Mouse (Mus musculus): ENCODE measurements around the gene Rnf217. TPM values are rescaled to one million over a fixed set of nuclear protein-coding genes. Genes with fewer than 3 reads are reported as not detected.

Gene Rnf217
- total and polyA plus RNA-seq, 3 experiments: not detected

GRCm38 (mm10) chr10:31538243-31538642, 70.7 kb downstream of the Rnf217 start:
- H3K27ac ChIP-seq (ENCODE audit: insufficient read depth, low read depth): no peak overlapping the region
- no peak overlapping the region for H3K9ac ChIP-seq (ENCODE audit: insufficient read depth, low read depth)
- no peak overlapping the region for H3K4me3 ChIP-seq (replicated peaks in 1 of 3; ENCODE audit: low read depth in 2 of 3, low read length in 2 of 3, poor library complexity in 1 of 3)
- no peaks in the 10 kb centered on the region for H3K9me3 ChIP-seq (replicated peaks; ENCODE audit: low read length)
- H3K4me1 ChIP-seq (ENCODE audit: control insufficient read depth in 1 of 2, insufficient read depth in 2 of 2): no peaks in the 10 kb centered on the region
- dilution Hi-C loops (cut with MboI; ENCODE audit: extremely low pct_ligation_motif_present, extremely low pct_unique_long_range_greater_than_20kb, low sequenced_read_pairs) (no loop called here), in situ Hi-C loops (cut with MboI; ENCODE audit: low pct_ligation_motif_present, low pct_unique_long_range_greater_than_20kb, low sequenced_read_pairs) (no loop called here)
- no peaks in the 10 kb centered on the region for H3K27me3 ChIP-seq (replicated peaks)
- TF ChIP-seq UBTF (IDR thresholded peaks at IDR 0.05; ENCODE audit: low read depth, low read length) (no peak), ZNF384 (IDR thresholded peaks at IDR 0.05; ENCODE audit: low read depth, low read length) (no peak), ETS1 (conservative IDR thresholded peaks at IDR 0.05; ENCODE audit: low read depth, low read length) (no peak), NELFE (IDR thresholded peaks at IDR 0.05; ENCODE audit: low read depth, low read length) (no peak), CHD2 (IDR thresholded peaks at IDR 0.05; ENCODE audit: low read length) (no peak), HCFC1 (IDR thresholded peaks at IDR 0.05; ENCODE audit: low read depth, low read length) (no peak), CTCF (conservative IDR thresholded peaks at IDR 0.05 in 1 of 2, IDR thresholded peaks at IDR 0.05 in 1 of 2; ENCODE audit: low read depth in 2 of 2, low read length in 2 of 2) (no peak), MAX (IDR thresholded peaks at IDR 0.05; ENCODE audit: low read length) (no peak), SIN3A (IDR thresholded peaks at IDR 0.05; ENCODE audit: low read length) (no peak), TBP (conservative IDR thresholded peaks at IDR 0.05; ENCODE audit: low read depth, low read length) (no peak), USF2 (conservative IDR thresholded peaks at IDR 0.05; ENCODE audit: low read depth, low read length) (no peak), NRF1 (IDR thresholded peaks at IDR 0.05; ENCODE audit: low read depth, low read length) (no peak), POLR2AphosphoS2 (IDR thresholded peaks at IDR 0.05; ENCODE audit: low read depth, low read length) (no peak), MAZ (IDR thresholded peaks at IDR 0.05; ENCODE audit: low read depth, low read length) (no peak), IRF4 (IDR thresholded peaks at IDR 0.05; ENCODE audit: low read depth, low read length) (no peak), E2F4 (IDR thresholded peaks at IDR 0.05; ENCODE audit: insufficient replicate concordance, low read depth, low read length) (no peak), JUND (conservative IDR thresholded peaks at IDR 0.05; ENCODE audit: low read depth, low read length) (no peak), MAFK (IDR thresholded peaks at IDR 0.05; ENCODE audit: insufficient replicate concordance, low read length) (no peak)
- no peaks in the 10 kb centered on the region for H3K36me3 ChIP-seq (replicated peaks in 1 of 2; ENCODE audit: control insufficient read depth in 1 of 2, insufficient read depth in 1 of 2, low read length in 1 of 2)
- no peak for DNase-seq (ENCODE audit: extremely low read depth)
- H3K79me2 ChIP-seq (replicated peaks; ENCODE audit: control insufficient read depth, extremely low read depth, insufficient read depth, poor library complexity, severe bottlenecking): no peaks in the 10 kb centered on the region
- no peak overlapping the region for H3K4me2 ChIP-seq (ENCODE audit: insufficient read depth, low read depth, poor library complexity, severe bottlenecking)

GRCm38 (mm10) chr10:31537213-31537612, 71.8 kb downstream of the Rnf217 start:
- dilution Hi-C loops (cut with MboI; ENCODE audit: extremely low pct_ligation_motif_present, extremely low pct_unique_long_range_greater_than_20kb, low sequenced_read_pairs): no loop called here

More at GRCm38 (mm10) chr10:31537213-31537612, 71.8 kb downstream of the Rnf217 start:
- Histone ChIP-seq H3K27me3 (replicated peaks) (no peaks in the 10 kb centered on the region), H3K4me1 (ENCODE audit: control insufficient read depth in 1 of 2, insufficient read depth in 2 of 2) (no peaks in the 10 kb centered on the region), H3K36me3 (replicated peaks in 1 of 2; ENCODE audit: control insufficient read depth in 1 of 2, insufficient read depth in 1 of 2, low read length in 1 of 2) (no peaks in the 10 kb centered on the region), H3K79me2 (replicated peaks; ENCODE audit: control insufficient read depth, extremely low read depth, insufficient read depth, poor library complexity, severe bottlenecking) (no peaks in the 10 kb centered on the region), H3K4me2 (ENCODE audit: insufficient read depth, low read depth, poor library complexity, severe bottlenecking) (no peak overlapping the region), H3K4me3 (replicated peaks in 1 of 3; ENCODE audit: low read depth in 2 of 3, low read length in 2 of 3, poor library complexity in 1 of 3) (no peak overlapping the region), H3K9ac (ENCODE audit: insufficient read depth, low read depth) (no peak overlapping the region), H3K27ac (ENCODE audit: insufficient read depth, low read depth) (no peak overlapping the region), H3K9me3 (replicated peaks; ENCODE audit: low read length) (no peaks in the 10 kb centered on the region)
- in situ Hi-C loops (cut with MboI; ENCODE audit: low pct_ligation_motif_present, low pct_unique_long_range_greater_than_20kb, low sequenced_read_pairs): no loop called here
- no peak for TF ChIP-seq RAD21 (IDR thresholded peaks at IDR 0.05; ENCODE audit: low read depth, low read length)
- TF ChIP-seq JUND (conservative IDR thresholded peaks at IDR 0.05; ENCODE audit: low read depth, low read length): no peak
- no peak for TF ChIP-seq NRF1 (IDR thresholded peaks at IDR 0.05; ENCODE audit: low read depth, low read length)
- no peak for TF ChIP-seq MEF2A (IDR thresholded peaks at IDR 0.05; ENCODE audit: borderline replicate concordance, low read depth, low read length)
- no peak for TF ChIP-seq SIN3A (IDR thresholded peaks at IDR 0.05; ENCODE audit: low read length)
- TF ChIP-seq POLR2A (IDR thresholded peaks at IDR 0.05; ENCODE audit: low read depth, low read length): no peak
- no peak for TF ChIP-seq MAX (IDR thresholded peaks at IDR 0.05; ENCODE audit: low read length)
- no peak for TF ChIP-seq ZMIZ1 (IDR thresholded peaks at IDR 0.05; ENCODE audit: low read depth, low read length)
- TF ChIP-seq UBTF (IDR thresholded peaks at IDR 0.05; ENCODE audit: low read depth, low read length): no peak
- no peak for TF ChIP-seq GABPA (IDR thresholded peaks at IDR 0.05; ENCODE audit: insufficient replicate concordance, low read depth, low read length)
- no peak for TF ChIP-seq USF2 (conservative IDR thresholded peaks at IDR 0.05; ENCODE audit: low read depth, low read length)
- no peak for TF ChIP-seq CHD2 (IDR thresholded peaks at IDR 0.05; ENCODE audit: low read length)
- no peak for TF ChIP-seq HCFC1 (IDR thresholded peaks at IDR 0.05; ENCODE audit: low read depth, low read length)
- TF ChIP-seq PAX5 (IDR thresholded peaks at IDR 0.05; ENCODE audit: low read length): no peak
- TF ChIP-seq TCF12 (IDR thresholded peaks at IDR 0.05; ENCODE audit: low read depth, low read length): no peak
- TF ChIP-seq MAFK (IDR thresholded peaks at IDR 0.05; ENCODE audit: insufficient replicate concordance, low read length): no peak
- TF ChIP-seq ZC3H11A (IDR thresholded peaks at IDR 0.05; ENCODE audit: low read depth, low read length): no peak
- no peak for TF ChIP-seq JUN (IDR thresholded peaks at IDR 0.05; ENCODE audit: insufficient read depth, low read depth, low read length)
- no peak for TF ChIP-seq MAZ (IDR thresholded peaks at IDR 0.05; ENCODE audit: low read depth, low read length)
- no peak for DNase-seq (ENCODE audit: extremely low read depth)
